Mouse (Mus musculus): ENCODE results near the gene Cript.

- TF ChIP-seq CHD2 (IDR thresholded peaks at IDR 0.05; ENCODE audit: low read depth, low read length) (no peak), ZNF384 (IDR thresholded peaks at IDR 0.05; ENCODE audit: low read depth, low read length) (no peak), HCFC1 (IDR thresholded peaks at IDR 0.05; ENCODE audit: borderline replicate concordance, insufficient read depth, low read length) (no peak), MAFK (IDR thresholded peaks at IDR 0.05; ENCODE audit: insufficient read depth, low read depth, low read length) (no peak), ZC3H11A (IDR thresholded peaks at IDR 0.05; ENCODE audit: borderline replicate concordance, low read depth, low read length) (no peak)
These were observed 47.6 kb downstream of the Cript start for GRCm38 (mm10) chr17:87072766-87073440.

Data from ES-E14 (cell line).